Mouse (Mus musculus): Measurements from ENCODE around the gene Slc2a13. TPM values are rescaled to one million over a fixed set of nuclear protein-coding genes. Genes with fewer than 3 reads are reported as not detected.

Slc2a13 gene
- polyA plus RNA-seq, 1 experiment, result 6.3 TPM

DNA sequence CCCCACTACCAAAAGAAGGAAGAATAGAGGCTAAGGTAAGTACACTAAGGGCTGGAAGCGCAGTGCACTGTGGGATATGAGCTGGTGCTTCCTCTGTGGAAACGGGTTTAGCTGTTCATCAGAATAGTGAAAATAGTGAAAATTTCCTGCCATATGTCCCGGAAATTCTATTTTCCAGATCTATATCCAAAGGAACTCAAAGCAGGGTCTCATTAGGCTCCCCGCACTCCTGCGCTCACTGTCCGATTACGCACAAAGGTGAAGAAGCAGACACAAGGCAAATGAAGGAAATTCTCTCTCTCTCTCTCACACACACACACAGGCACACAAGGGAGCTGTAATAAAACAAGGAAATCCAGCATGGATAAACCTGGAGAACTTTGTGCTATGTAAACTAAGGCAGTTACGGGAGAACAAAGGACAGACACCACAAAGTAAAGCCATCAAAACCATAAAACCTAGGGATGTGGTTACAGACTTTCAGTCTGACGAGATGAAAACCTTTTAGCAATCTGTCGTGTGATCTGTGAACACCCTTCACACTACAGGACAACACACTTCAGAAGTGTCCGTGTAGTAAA, 7.9 kb downstream of the Slc2a13 start:
- TF ChIP-seq POLR2A (IDR thresholded peaks at IDR 0.05; ENCODE audit: borderline replicate concordance, extremely low read depth, insufficient read depth, insufficient read length, poor library complexity, severe bottlenecking) (no peak), CTCF (IDR thresholded peaks at IDR 0.05; ENCODE audit: borderline replicate concordance, extremely low read depth, insufficient read depth, insufficient read length) (no peak)
- no peak for DNase-seq (ENCODE audit: low read depth)

- no peak for TF ChIP-seq CTCF (IDR thresholded peaks at IDR 0.05; ENCODE audit: borderline replicate concordance, extremely low read depth, insufficient read depth, insufficient read length)
- TF ChIP-seq POLR2A (IDR thresholded peaks at IDR 0.05; ENCODE audit: borderline replicate concordance, extremely low read depth, insufficient read depth, insufficient read length, poor library complexity, severe bottlenecking), result no peak
Observed at GRCm38 (mm10) chr15:91561728-91562127, 11.3 kb downstream of the Slc2a13 start.

DNA sequence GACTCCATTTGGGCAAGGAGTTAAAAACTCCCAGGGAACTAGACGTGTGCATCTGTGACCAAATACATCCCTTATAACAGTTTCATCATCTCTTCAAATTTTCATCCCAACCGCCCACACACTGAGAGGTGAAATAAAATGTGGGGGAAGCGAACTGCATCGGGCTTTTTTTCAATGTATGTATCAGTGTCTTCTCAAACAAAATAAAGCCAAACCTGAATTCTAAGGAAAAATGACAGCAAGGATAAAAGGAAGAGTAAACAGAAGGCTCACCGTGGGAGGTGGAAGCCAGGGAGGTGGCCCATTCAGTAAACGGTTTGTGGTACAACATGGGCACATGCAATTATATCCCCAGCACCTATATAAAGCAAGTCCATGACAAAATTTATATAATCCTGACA, 17.7 kb downstream of the Slc2a13 start:
- TF ChIP-seq CTCF (IDR thresholded peaks at IDR 0.05; ENCODE audit: borderline replicate concordance, extremely low read depth, insufficient read depth, insufficient read length) (no peak), POLR2A (IDR thresholded peaks at IDR 0.05; ENCODE audit: borderline replicate concordance, extremely low read depth, insufficient read depth, insufficient read length, poor library complexity, severe bottlenecking) (no peak)
- DNase-seq (ENCODE audit: low read depth), result no peak

More at GRCm38 (mm10) chr15:91561728-91562127, 11.3 kb downstream of the Slc2a13 start:
- peak; percentile 59 for DNase-seq (ENCODE audit: low read depth)

- DNase-seq (ENCODE audit: low read depth), result peak; percentile 35
- TF ChIP-seq CTCF (IDR thresholded peaks at IDR 0.05; ENCODE audit: borderline replicate concordance, extremely low read depth, insufficient read depth, insufficient read length) (no peak), POLR2A (IDR thresholded peaks at IDR 0.05; ENCODE audit: borderline replicate concordance, extremely low read depth, insufficient read depth, insufficient read length, poor library complexity, severe bottlenecking) (no peak)
Observed at GRCm38 (mm10) chr15:91548586-91549268, 24.3 kb downstream of the Slc2a13 start.

DNA sequence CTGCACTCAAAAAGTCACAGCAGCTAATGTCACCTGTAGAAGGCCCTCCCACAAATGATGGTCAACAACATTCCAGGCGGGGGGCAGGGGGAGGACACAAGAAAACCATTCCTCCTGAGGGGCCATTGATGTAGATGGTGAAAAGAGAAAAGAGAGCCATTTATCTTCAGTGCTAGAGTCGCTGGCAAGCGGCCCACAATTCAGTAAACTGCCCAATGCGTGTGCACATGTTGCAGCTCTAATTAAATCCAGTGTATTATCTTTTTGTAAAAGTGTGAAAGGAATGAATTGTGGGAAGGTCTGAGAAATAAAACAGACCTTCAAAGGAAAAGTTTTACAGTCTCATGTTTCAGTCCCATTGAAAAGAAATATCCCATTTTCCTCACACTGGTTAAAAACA, 28.5 kb downstream of the Slc2a13 start:
- peak; percentile 63 for DNase-seq (ENCODE audit: low read depth)
- TF ChIP-seq CTCF (IDR thresholded peaks at IDR 0.05; ENCODE audit: borderline replicate concordance, extremely low read depth, insufficient read depth, insufficient read length) (no peak), POLR2A (IDR thresholded peaks at IDR 0.05; ENCODE audit: borderline replicate concordance, extremely low read depth, insufficient read depth, insufficient read length, poor library complexity, severe bottlenecking) (no peak)

GRCm38 (mm10) chr15:91538439-91538838, 34.6 kb downstream of the Slc2a13 start:
- DNase-seq (ENCODE audit: low read depth), result peak; percentile 75
- TF ChIP-seq CTCF (IDR thresholded peaks at IDR 0.05; ENCODE audit: borderline replicate concordance, extremely low read depth, insufficient read depth, insufficient read length), result no peak
- no peak for TF ChIP-seq POLR2A (IDR thresholded peaks at IDR 0.05; ENCODE audit: borderline replicate concordance, extremely low read depth, insufficient read depth, insufficient read length, poor library complexity, severe bottlenecking)

GRCm38 (mm10) chr15:91526876-91527275, 46.2 kb downstream of the Slc2a13 start:
- TF ChIP-seq CTCF (IDR thresholded peaks at IDR 0.05; ENCODE audit: borderline replicate concordance, extremely low read depth, insufficient read depth, insufficient read length) (no peak), POLR2A (IDR thresholded peaks at IDR 0.05; ENCODE audit: borderline replicate concordance, extremely low read depth, insufficient read depth, insufficient read length, poor library complexity, severe bottlenecking) (no peak)
- no peak for DNase-seq (ENCODE audit: low read depth)

GRCm38 (mm10) chr15:91526166-91526565, 46.9 kb downstream of the Slc2a13 start:
- TF ChIP-seq POLR2A (IDR thresholded peaks at IDR 0.05; ENCODE audit: borderline replicate concordance, extremely low read depth, insufficient read depth, insufficient read length, poor library complexity, severe bottlenecking), result no peak
- TF ChIP-seq CTCF (IDR thresholded peaks at IDR 0.05; ENCODE audit: borderline replicate concordance, extremely low read depth, insufficient read depth, insufficient read length), result no peak
- no peak for DNase-seq (ENCODE audit: low read depth)

DNA sequence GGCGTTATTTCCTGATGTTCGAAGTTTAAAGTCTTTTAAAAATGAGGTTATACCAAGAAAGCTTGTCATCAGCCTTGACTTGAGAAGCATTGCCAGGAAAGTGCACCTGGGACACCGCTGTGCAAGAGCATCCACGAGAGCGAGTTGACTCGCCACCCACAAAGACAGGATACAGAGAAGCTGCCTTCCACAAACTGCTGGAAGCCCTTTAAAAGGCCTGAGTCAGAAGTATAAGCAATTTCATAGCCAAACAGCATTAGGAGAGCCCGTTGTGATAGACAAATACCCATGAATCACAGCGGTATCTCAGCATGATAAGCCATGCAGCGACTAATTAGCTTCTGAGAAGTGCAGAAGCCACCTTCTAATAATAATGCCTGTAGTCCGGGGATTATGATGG, 48.6 kb downstream of the Slc2a13 start:
- TF ChIP-seq CTCF (IDR thresholded peaks at IDR 0.05; ENCODE audit: borderline replicate concordance, extremely low read depth, insufficient read depth, insufficient read length) (no peak), POLR2A (IDR thresholded peaks at IDR 0.05; ENCODE audit: borderline replicate concordance, extremely low read depth, insufficient read depth, insufficient read length, poor library complexity, severe bottlenecking) (no peak)
- DNase-seq (ENCODE audit: low read depth), result peak; percentile 52

DNA sequence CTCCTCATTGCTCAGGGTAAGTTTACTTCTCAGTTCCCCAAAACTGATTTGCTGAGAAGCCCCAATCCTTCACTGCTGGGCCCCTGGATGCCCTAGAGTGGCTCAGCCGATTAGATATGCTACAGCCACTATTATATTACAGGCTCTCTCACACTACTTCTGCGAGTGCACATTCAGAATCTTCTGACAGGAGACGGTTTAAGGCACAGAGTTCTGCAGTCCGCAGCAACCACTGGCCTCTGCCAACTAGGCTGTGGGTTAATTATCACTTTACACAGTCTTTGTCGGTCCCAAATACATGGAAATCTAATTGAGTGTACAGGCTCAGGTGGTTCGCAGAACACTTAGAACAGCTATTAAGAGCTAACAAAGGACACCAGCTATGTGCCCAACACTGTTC, 69.8 kb downstream of the Slc2a13 start:
- DNase-seq (ENCODE audit: low read depth), result peak; percentile 91
- TF ChIP-seq POLR2A (IDR thresholded peaks at IDR 0.05; ENCODE audit: borderline replicate concordance, extremely low read depth, insufficient read depth, insufficient read length, poor library complexity, severe bottlenecking) (no peak), CTCF (IDR thresholded peaks at IDR 0.05; ENCODE audit: borderline replicate concordance, extremely low read depth, insufficient read depth, insufficient read length) (no peak)

DNA sequence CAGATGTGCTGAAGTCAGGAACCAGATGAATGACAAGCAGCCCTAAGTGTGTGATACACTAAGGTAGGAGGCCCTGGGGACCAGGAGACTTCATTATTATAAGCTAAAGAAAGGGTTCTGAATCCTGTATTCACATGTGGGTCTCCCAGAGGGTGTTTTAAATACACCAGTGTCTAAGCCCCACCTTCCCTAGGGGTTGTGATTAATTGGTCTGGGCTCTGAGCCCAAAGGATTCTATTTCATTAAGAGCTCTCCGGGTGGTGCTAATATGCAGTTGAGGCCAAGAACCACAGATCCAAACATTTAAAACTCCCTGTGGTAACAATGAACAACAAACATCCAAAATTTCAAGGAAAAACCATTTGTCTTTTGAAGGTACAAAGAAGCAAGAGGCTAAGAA, 70.4 kb downstream of the Slc2a13 start:
- DNase-seq (ENCODE audit: low read depth), result peak; percentile 93
- no peak for TF ChIP-seq CTCF (IDR thresholded peaks at IDR 0.05; ENCODE audit: borderline replicate concordance, extremely low read depth, insufficient read depth, insufficient read length)
- TF ChIP-seq POLR2A (IDR thresholded peaks at IDR 0.05; ENCODE audit: borderline replicate concordance, extremely low read depth, insufficient read depth, insufficient read length, poor library complexity, severe bottlenecking), result no peak

- DNase-seq (ENCODE audit: low read depth), result no peak
- TF ChIP-seq CTCF (IDR thresholded peaks at IDR 0.05; ENCODE audit: borderline replicate concordance, extremely low read depth, insufficient read depth, insufficient read length) (no peak), POLR2A (IDR thresholded peaks at IDR 0.05; ENCODE audit: borderline replicate concordance, extremely low read depth, insufficient read depth, insufficient read length, poor library complexity, severe bottlenecking) (no peak)
Observed at GRCm38 (mm10) chr15:91502235-91502634, 70.8 kb downstream of the Slc2a13 start.

Measured in brain, embryonic 14.5 days (tissue).